Mouse (Mus musculus): ENCODE results near the gene 6430548M08Rik.

- no peak for TF ChIP-seq CTCF (conservative IDR thresholded peaks at IDR 0.05; ENCODE audit: low read length)
- TF ChIP-seq NANOG (IDR thresholded peaks at IDR 0.05; ENCODE audit: borderline replicate concordance, low read length): no peak
- TF ChIP-seq POU5F1 (IDR thresholded peaks at IDR 0.05; ENCODE audit: borderline replicate concordance, low read length): no peak
These were observed 68.0 kb downstream of the 6430548M08Rik start for GRCm38 (mm10) chr8:120181861-120182414.

Data from E14TG2a.4 (cell line).